Comparison of ENCODE assay signal across 8 mouse cellular contexts in the genomic region with DNA sequence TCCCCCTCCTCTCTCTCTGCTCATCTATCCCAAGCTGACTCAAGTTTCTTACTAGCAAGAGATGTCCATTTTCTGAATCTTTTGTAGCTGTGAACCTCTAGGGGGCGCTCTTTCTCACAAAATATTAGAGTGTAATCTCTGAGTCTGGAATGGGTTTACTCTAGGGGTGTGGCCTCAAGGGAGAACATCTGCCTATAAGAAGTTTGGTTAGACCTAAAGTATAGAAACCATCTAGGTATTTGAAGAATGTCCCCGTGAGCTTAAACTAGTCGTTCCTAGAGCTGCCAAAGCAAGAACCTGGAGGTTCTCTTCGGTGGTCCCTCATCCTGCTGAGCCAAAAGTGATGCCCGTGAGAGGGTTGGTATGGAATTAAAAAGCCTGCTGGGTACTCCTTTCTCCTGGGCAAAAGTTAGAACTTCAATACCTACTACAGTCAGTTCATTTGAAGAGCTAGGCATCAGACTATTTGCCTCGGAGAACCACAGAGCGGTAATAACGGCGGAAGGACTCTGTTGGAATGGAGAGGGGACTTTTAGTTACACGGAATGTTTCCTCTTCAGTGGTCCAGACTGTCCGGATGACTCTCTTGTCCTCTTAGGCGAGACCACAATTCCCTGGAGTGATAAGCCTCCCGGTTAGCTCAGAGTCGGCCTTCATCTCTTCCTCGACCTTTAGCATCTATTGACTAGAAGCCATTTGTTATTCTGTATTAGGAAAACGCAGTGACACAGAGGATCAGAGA. TPM values are rescaled to one million over a fixed set of nuclear protein-coding genes. Genes with fewer than 3 reads are reported as not detected.
A peak's percentile ranks its signal among the peaks of the same experiment; 100 is the strongest.
DNase-seq lines count a peak whose midpoint lies in the region; ATAC-seq lines count a peak whose summit lies in the region.

No protein-coding gene starts in this region.

- DNase-seq in left cerebral cortex, adult 11 months (ENCODE audit: low spot score) = peak; percentile 33
- no peak for DNase-seq in left cerebral cortex, postnatal 4 days
- peak; percentile 78 for DNase-seq in brain, adult 2 months (ENCODE audit: low read depth, low spot score)
- DNase-seq in hindbrain, embryonic 10.5 days (ENCODE audit: low spot score) = peak; percentile 44
- peak; percentile 31 for DNase-seq in layer of hippocampus, adult 9-10 months (ENCODE audit: low spot score)
- peak; percentile 86 for DNase-seq in lung, postnatal 25 days (ENCODE audit: low spot score)
- peak; percentile 54 to 57 for DNase-seq in right cerebral cortex, postnatal 10 days (ENCODE audit: low spot score in 2 of 2)

- 9% methylated on average over 16 of the region's 16 CpGs for WGBS in forebrain, embryonic 12.5 days
- WGBS in hindbrain, embryonic 10.5 days = 9% methylated on average over 16 of the region's 16 CpGs

- no peaks in the 10 kb centered on the region for H3K9me3 ChIP-seq in forebrain, embryonic 12.5 days
- H3K9me3 ChIP-seq in hindbrain, embryonic 10.5 days = no peaks in the 10 kb centered on the region

- H3K4me3 ChIP-seq in forebrain, embryonic 12.5 days (replicated peaks) = peak overlapping the region; percentile 47
- H3K4me3 ChIP-seq in hindbrain, embryonic 10.5 days = peak overlapping the region; percentile 56

- no peaks in the 10 kb centered on the region for H3K36me3 ChIP-seq in forebrain, embryonic 12.5 days (replicated peaks)
- H3K36me3 ChIP-seq in hindbrain, embryonic 10.5 days = no peaks in the 10 kb centered on the region

- H3K27me3 ChIP-seq in forebrain, embryonic 12.5 days = peaks cover 26% of the 10 kb centered on the region
- peaks cover 35% of the 10 kb centered on the region for H3K27me3 ChIP-seq in hindbrain, embryonic 10.5 days (ENCODE audit: insufficient read depth, poor library complexity, severe bottlenecking)

- intact Hi-C loops in left cerebral cortex, postnatal 4 days (cut with DNase I) = loop anchor here (5.0 kb wide), 1 partner anchor 82 kb away; no protein-coding TSS in a partner anchor

- no peak overlapping the region for H3K27ac ChIP-seq in forebrain, embryonic 12.5 days
- peak overlapping the region; percentile 41; the same call in 1 of the 2 replicates for H3K27ac ChIP-seq in hindbrain, embryonic 10.5 days

- ATAC-seq in forebrain, embryonic 12.5 days (ENCODE audit: low FRiP score) = peak; percentile 69

- H3K4me1 ChIP-seq in forebrain, embryonic 12.5 days = peaks cover 18% of the 10 kb centered on the region
- peaks cover 18% of the 10 kb centered on the region; the same call in 1 of the 2 replicates for H3K4me1 ChIP-seq in hindbrain, embryonic 10.5 days (replicated peaks)

- peak overlapping the region; percentile 67 for H3K4me2 ChIP-seq in forebrain, embryonic 12.5 days

- H3K9ac ChIP-seq in forebrain, embryonic 12.5 days = peak overlapping the region; percentile 44

RNA-seq across cellular contexts. Expression of gene Cped1, which starts 0.6 kb away (rescaled TPM):
- total RNA-seq in left cerebral cortex, postnatal 4 days (2021) = 1 to 10 TPM; 2.8 to 5.9 TPM
- polyA plus RNA-seq in forebrain, embryonic 12.5 days (2016; fragmentation: Nextera tagmentation; extraction: Ambion mirVana) = 9.4 and 12.0 TPM in 2 replicates
- 13.7 and 15.7 TPM in 2 replicates for polyA plus RNA-seq in hindbrain, embryonic 10.5 days (2016; fragmentation: Nextera tagmentation; extraction: Ambion mirVana)

RNA-seq across cellular contexts. Expression of gene Ing3, which starts 35.8 kb away (rescaled TPM):
- total RNA-seq in left cerebral cortex, postnatal 4 days (2021) = 10 to 100 TPM; 21.8 to 22.8 TPM
- polyA plus RNA-seq in forebrain, embryonic 12.5 days (2016; fragmentation: Nextera tagmentation; extraction: Ambion mirVana) = 61.0 and 66.5 TPM in 2 replicates
- polyA plus RNA-seq in hindbrain, embryonic 10.5 days (2016; fragmentation: Nextera tagmentation; extraction: Ambion mirVana) = 42.4 and 45.2 TPM in 2 replicates
